ENCODE assay signal across 9 mouse cellular contexts in genomic region chr5:138755121-138755452, GRCm38 (mm10). TPM values are rescaled to one million over a fixed set of nuclear protein-coding genes. Genes with fewer than 3 reads are reported as not detected.
DNase-seq lines count a peak whose midpoint lies in the region; ATAC-seq and TF ChIP-seq lines count a peak whose summit lies in the region.
"Had no signal": no experiment of that assay in that cellular context is flagged by ENCODE, and none has a peak within 500 bp of the region (broad histone marks: within the 10 kb centered on the region; RNA-seq: fewer than 3 reads in every experiment).

No protein-coding gene starts in this region.

- ATAC-seq in heart, embryonic 16.5 days (replicated peaks; ENCODE audit: extremely low read depth, insufficient read depth, low FRiP score), result no peak
- ATAC-seq in forebrain, postnatal 0 days, result no peak
- ATAC-seq in liver, postnatal 0 days, result peak; percentile 17
- ATAC-seq in megakaryocyte-erythroid progenitor cell, adult 5-6 weeks (replicated peaks; ENCODE audit: low FRiP score, low TSS enrichment, poor library complexity, severe bottlenecking), result no peak

- TF ChIP-seq CTCF in bone marrow, adult 2 months (IDR thresholded peaks at IDR 0.05; ENCODE audit: control insufficient read depth, insufficient read depth, low read length), result no peak
- no peak for TF ChIP-seq CTCF in forebrain, postnatal 0 days (IDR thresholded peaks at IDR 0.05; ENCODE audit: low read depth)
- TF ChIP-seq CTCF in liver, postnatal 0 days (IDR thresholded peaks at IDR 0.05; ENCODE audit: low read depth), result no peak

- H3K27ac ChIP-seq in heart, embryonic 16.5 days (ENCODE audit: low read length), result peak overlapping the region; percentile 94
- no peak overlapping the region; the same call in 1 of the 2 replicates for H3K27ac ChIP-seq in bone marrow, adult 2 months (ENCODE audit: control insufficient read depth, insufficient read depth, low read depth, low read length, poor library complexity)
- H3K27ac ChIP-seq in forebrain, postnatal 0 days (ENCODE audit: low read depth, low read length), result peak overlapping the region; percentile 99
- peak overlapping the region; percentile 85 for H3K27ac ChIP-seq in liver, postnatal 0 days (ENCODE audit: low read depth)

- TF ChIP-seq POLR2A in bone marrow, adult 2 months (IDR thresholded peaks at IDR 0.05; ENCODE audit: borderline replicate concordance, control insufficient read depth, low read depth, low read length), result no peak

- intact Hi-C loops in heart, postnatal 36 days (cut with DNase I), result no loop called here

- no peaks in the 10 kb centered on the region for H3K36me3 ChIP-seq in heart, embryonic 16.5 days (ENCODE audit: control insufficient read depth, insufficient read depth)
- H3K36me3 ChIP-seq in forebrain, postnatal 0 days (ENCODE audit: insufficient read depth), result peaks cover 18% of the 10 kb centered on the region
- 0 out of 2 replicates have a peak, but pooled peaks cover 3% of the 10 kb centered on the region for H3K36me3 ChIP-seq in liver, postnatal 0 days (replicated peaks; ENCODE audit: insufficient read depth, low read length)

- peak overlapping the region; percentile 95 for H3K4me2 ChIP-seq in heart, embryonic 16.5 days (ENCODE audit: low read depth, low read length)
- peak overlapping the region; percentile 79 for H3K4me2 ChIP-seq in forebrain, postnatal 0 days (ENCODE audit: low read depth)
- peak overlapping the region; percentile 80 for H3K4me2 ChIP-seq in liver, postnatal 0 days (ENCODE audit: low read depth, low read length)

- peaks cover 23% of the 10 kb centered on the region for H3K4me1 ChIP-seq in heart, embryonic 16.5 days (ENCODE audit: control insufficient read depth, insufficient read depth, low read length)
- H3K4me1 ChIP-seq in bone marrow, adult 2 months (ENCODE audit: control insufficient read depth, insufficient read depth, low read length), result no peaks in the 10 kb centered on the region
- peaks cover 24% of the 10 kb centered on the region for H3K4me1 ChIP-seq in forebrain, postnatal 0 days (ENCODE audit: insufficient read depth)
- H3K4me1 ChIP-seq in liver, postnatal 0 days (ENCODE audit: insufficient read depth), result peaks cover 16% of the 10 kb centered on the region; the same call in 1 of the 2 replicates

- H3K9me3 ChIP-seq in heart, embryonic 16.5 days (replicated peaks; ENCODE audit: control insufficient read depth, low read length), result no peaks in the 10 kb centered on the region
- no peaks in the 10 kb centered on the region for H3K9me3 ChIP-seq in forebrain, postnatal 0 days (ENCODE audit: low read length)
- H3K9me3 ChIP-seq in liver, postnatal 0 days (ENCODE audit: low read length), result no peaks in the 10 kb centered on the region

- under 1% methylated on average over 34 of the region's 34 CpGs for WGBS in heart, embryonic 16.5 days
- 2% methylated on average over 34 of the region's 34 CpGs for WGBS in bone marrow, adult 2 months
- WGBS in forebrain, postnatal 0 days, result under 1% methylated on average over 32 of the region's 34 CpGs
- WGBS in liver, postnatal 0 days (ENCODE audit: insufficient replicate concordance), result 2% methylated on average over 34 of the region's 34 CpGs

- peaks cover 29% of the 10 kb centered on the region for H3K27me3 ChIP-seq in heart, embryonic 16.5 days (ENCODE audit: control insufficient read depth, insufficient read depth, low read length)
- no peaks in the 10 kb centered on the region for H3K27me3 ChIP-seq in forebrain, postnatal 0 days (ENCODE audit: insufficient read depth, low read length)
- H3K27me3 ChIP-seq in liver, postnatal 0 days (ENCODE audit: insufficient read depth, low read length), result peaks cover 27% of the 10 kb centered on the region

- DNase-seq in heart, postnatal 36 days, result no peak
- DNase-seq in forebrain, postnatal 0 days, result no peak
- no peak for DNase-seq in liver, postnatal 0 days
- no peak for DNase-seq in urinary bladder, postnatal 14 days (ENCODE audit: low spot score)
- DNase-seq in frontal cortex, adult 2 months (ENCODE audit: extremely low spot score in 1 of 2, low spot score in 1 of 2), result no peak

- TF ChIP-seq EP300 in liver, postnatal 0 days (IDR thresholded peaks at IDR 0.05; ENCODE audit: low read depth), result no peak

- H3K4me3 ChIP-seq in heart, embryonic 16.5 days (ENCODE audit: low read length), result peak overlapping the region; percentile 83
- peak overlapping the region; percentile 55 for H3K4me3 ChIP-seq in bone marrow, adult 2 months (replicated peaks; ENCODE audit: control insufficient read depth, low read depth, low read length)
- H3K4me3 ChIP-seq in forebrain, postnatal 0 days (ENCODE audit: low read depth, low read length), result peak overlapping the region; percentile 83
- peak overlapping the region; percentile 57 for H3K4me3 ChIP-seq in liver, postnatal 0 days (ENCODE audit: low read depth, low read length)

- peak overlapping the region; percentile 91 for H3K9ac ChIP-seq in heart, embryonic 16.5 days (ENCODE audit: low read length)
- peak overlapping the region; percentile 91 for H3K9ac ChIP-seq in forebrain, postnatal 0 days
- H3K9ac ChIP-seq in liver, postnatal 0 days (replicated peaks), result peak overlapping the region; percentile 50

RNA-seq across cellular contexts. Expression of gene Fam20c, which starts 0.8 kb away (rescaled TPM):
- 5.4 and 5.6 TPM in 2 replicates for polyA plus RNA-seq in heart, embryonic 16.5 days (2015; fragmentation: Nextera tagmentation; extraction: Ambion mirVana)
- 10 to 100 TPM; 10.3 to 12.5 TPM for total RNA-seq in heart, postnatal 36 days (2021)
- polyA plus RNA-seq in bone marrow, adult 2 months (2011; ENCODE audit: insufficient read depth, insufficient read length, low replicate concordance, missing spikeins), result 2.4 TPM in 1 of 2 replicates, not detected in the other
- 69.5 and 81.7 TPM in 2 replicates for total RNA-seq in forebrain, postnatal 0 days (2014; rRNA removed)
- polyA plus RNA-seq in forebrain, postnatal 0 days (2015; fragmentation: Nextera tagmentation; extraction: Ambion mirVana), result 47.9 and 50.0 TPM in 2 replicates
- 15.3 and 19.0 TPM in 2 replicates for polyA plus RNA-seq in liver, postnatal 0 days (2015; fragmentation: Nextera tagmentation; extraction: Ambion mirVana)
- total RNA-seq in megakaryocyte-erythroid progenitor cell, adult 5-6 weeks (2014; fragmentation: Nextera tagmentation), result not detected in 2 replicates
- total RNA-seq in megakaryocyte-erythroid progenitor cell, adult 5-6 weeks (2017), result 0.38 TPM in 1 of 2 replicates, not detected in the other
- 64.3 and 66.9 TPM in 2 replicates for polyA plus RNA-seq in frontal cortex, adult 2 months (2012; rRNA removed)
- total RNA-seq: MEL had no signal
